Mouse (Mus musculus) CD4-positive helper T cell, adult 2 months (primary cell): ENCODE measurements around the gene Rnf111.
"Not testable (repeated sequence)": the region's sequence is repeated elsewhere in the genome, so short reads cannot be mapped to it uniquely, and the experiment has no call there.

Source experiments
- DNase-seq: peaks from one replicate; pipeline ENCODE4 v3.0.0-alpha.2; 2012; ENCODE audit warnings: low read depth, missing footprints, low spot score

The Rnf111 gene

GRCm38 (mm10) chr9:70496990-70497389, 6.5 kb downstream of the Rnf111 start:
- DNase-seq: no peak

- no peak for DNase-seq
These were observed 10.5 kb downstream of the Rnf111 start for GRCm38 (mm10) chr9:70493038-70493437.

- DNase-seq: no peak
These were observed 12.3 kb downstream of the Rnf111 start for GRCm38 (mm10) chr9:70491176-70491575.

GRCm38 (mm10) chr9:70487401-70487800, 16.1 kb downstream of the Rnf111 start:
- no peak for DNase-seq

GRCm38 (mm10) chr9:70485840-70486239, 17.7 kb downstream of the Rnf111 start:
- no peak for DNase-seq

- no peak for DNase-seq
These were observed 20.0 kb downstream of the Rnf111 start for GRCm38 (mm10) chr9:70483495-70483894.

GRCm38 (mm10) chr9:70481872-70482271, 21.7 kb downstream of the Rnf111 start:
- DNase-seq: no peak

- DNase-seq: no peak
These were observed 26.3 kb downstream of the Rnf111 start for GRCm38 (mm10) chr9:70477229-70477628.

- DNase-seq: no peak
These were observed 27.7 kb downstream of the Rnf111 start for GRCm38 (mm10) chr9:70475777-70476270.

- DNase-seq: no peak
These were observed 30.1 kb downstream of the Rnf111 start for GRCm38 (mm10) chr9:70473400-70473799.

- DNase-seq: not testable (repeated sequence)
These were observed 40.4 kb downstream of the Rnf111 start for GRCm38 (mm10) chr9:70463091-70463490.

GRCm38 (mm10) chr9:70452371-70452770, 51.2 kb downstream of the Rnf111 start:
- DNase-seq: no peak

- DNase-seq: no peak
These were observed 54.5 kb downstream of the Rnf111 start for GRCm38 (mm10) chr9:70449072-70449471.

GRCm38 (mm10) chr9:70439959-70440358, 63.6 kb downstream of the Rnf111 start:
- DNase-seq: no peak

- DNase-seq: no peak
These were observed 80.9 kb downstream of the Rnf111 start for GRCm38 (mm10) chr9:70422661-70423060.

- peak; percentile 92 for DNase-seq
These were observed 82.1 kb downstream of the Rnf111 start, which contains the start of gene Ccnb2 for GRCm38 (mm10) chr9:70421257-70422056. Gene Ccnb2 (minus strand): TSS chr9:70421547.

- peak; percentile 53 for DNase-seq
These were observed 87.1 kb downstream of the Rnf111 start for GRCm38 (mm10) chr9:70416412-70416811.

- DNase-seq: no peak
These were observed 90.5 kb downstream of the Rnf111 start for GRCm38 (mm10) chr9:70413038-70413437.

- DNase-seq: no peak
These were observed 92.9 kb downstream of the Rnf111 start for GRCm38 (mm10) chr9:70410668-70411067.

GRCm38 (mm10) chr9:70409743-70410142, 93.8 kb downstream of the Rnf111 start:
- DNase-seq: no peak

- DNase-seq: peak; percentile 28
These were observed 94.7 kb downstream of the Rnf111 start for GRCm38 (mm10) chr9:70408791-70409190.

GRCm38 (mm10) chr9:70406596-70406995, 96.9 kb downstream of the Rnf111 start:
- no peak for DNase-seq

GRCm38 (mm10) chr9:70401937-70402539, 101.5 kb downstream of the Rnf111 start:
- DNase-seq: no peak
